Comparison of ENCODE assay signal across 9 mouse cellular contexts in the genomic region with DNA sequence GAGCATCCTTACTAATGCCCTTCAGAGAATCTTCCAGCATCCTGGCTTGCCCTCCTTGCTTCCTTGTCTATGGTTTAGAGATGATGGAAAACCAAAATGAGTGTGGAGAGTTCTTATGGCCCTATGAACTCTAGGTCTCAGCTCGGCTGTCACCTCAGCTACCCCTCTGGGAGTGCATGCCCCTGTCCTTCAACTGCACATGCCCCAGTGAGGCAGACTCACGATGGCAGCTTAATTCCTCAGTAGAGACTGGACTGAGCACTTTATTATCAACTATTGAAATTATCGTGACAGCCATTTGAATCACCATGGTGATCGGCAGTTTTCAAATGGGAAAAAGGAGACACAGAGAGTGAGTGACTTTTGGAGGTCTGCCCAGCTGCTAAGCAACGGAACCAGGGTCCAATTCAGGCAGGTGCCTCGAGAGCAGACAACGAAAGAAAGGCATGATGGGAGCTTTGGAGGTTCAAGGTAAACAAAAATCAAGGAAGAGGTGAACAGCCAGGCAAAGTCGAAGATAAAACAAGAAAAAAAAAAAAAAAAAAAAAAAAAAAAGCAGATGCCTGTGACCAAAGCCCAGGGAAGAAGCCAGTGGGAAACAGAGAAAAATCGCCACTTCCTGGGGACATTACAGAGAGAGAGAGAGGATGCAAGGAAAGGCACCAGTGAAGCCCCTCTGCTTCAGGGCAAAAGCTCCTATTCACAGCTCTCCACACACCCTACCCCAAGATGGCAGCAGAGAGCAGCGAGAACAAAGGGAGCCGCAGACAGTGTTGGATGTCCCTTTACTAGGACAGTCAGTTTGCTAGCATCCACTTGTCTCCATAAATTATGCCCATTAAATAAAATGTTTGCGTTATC.
DNase-seq lines count a peak whose midpoint lies in the region; ATAC-seq and TF ChIP-seq lines count a peak whose summit lies in the region.
"Had no signal": no experiment of that assay in that cellular context is flagged by ENCODE, and none has a peak within 500 bp of the region (broad histone marks: within the 10 kb centered on the region; RNA-seq: fewer than 3 reads in every experiment).

No protein-coding gene starts in this region.

- H3K4me1 ChIP-seq in hindbrain, embryonic 10.5 days (replicated peaks), result peaks cover 3% of the 10 kb centered on the region; the same call in 1 of the 2 replicates
- H3K4me1 ChIP-seq in hindbrain, embryonic 12.5 days, result no peaks in the 10 kb centered on the region
- H3K4me1 ChIP-seq in embryonic facial prominence, embryonic 10.5 days, result no peaks in the 10 kb centered on the region
- H3K4me1 ChIP-seq in hindbrain, embryonic 11.5 days (replicated peaks; ENCODE audit: control insufficient read depth, insufficient read depth, low read length), result no peaks in the 10 kb centered on the region
- H3K4me1 ChIP-seq in midbrain, embryonic 14.5 days (ENCODE audit: control insufficient read depth, insufficient read depth, low read length), result peaks cover 4% of the 10 kb centered on the region; the same call in 1 of the 2 replicates
- no peaks in the 10 kb centered on the region for H3K4me1 ChIP-seq in stomach, postnatal 0 days (replicated peaks; ENCODE audit: control insufficient read depth, insufficient read depth)

- H3K36me3 ChIP-seq in hindbrain, embryonic 10.5 days, result no peaks in the 10 kb centered on the region
- no peaks in the 10 kb centered on the region for H3K36me3 ChIP-seq in hindbrain, embryonic 12.5 days
- no peaks in the 10 kb centered on the region for H3K36me3 ChIP-seq in embryonic facial prominence, embryonic 10.5 days (replicated peaks)
- H3K36me3 ChIP-seq in hindbrain, embryonic 11.5 days (ENCODE audit: control insufficient read depth, insufficient read depth, low read length), result no peaks in the 10 kb centered on the region
- H3K36me3 ChIP-seq in midbrain, embryonic 14.5 days (ENCODE audit: control insufficient read depth, insufficient read depth, low read length), result no peaks in the 10 kb centered on the region
- H3K36me3 ChIP-seq in stomach, postnatal 0 days (ENCODE audit: control insufficient read depth, insufficient read depth, low read length), result no peaks in the 10 kb centered on the region
- H3K36me3 ChIP-seq: limb, embryonic 13.5 days had no signal

- no peak overlapping the region for H3K4me3 ChIP-seq in hindbrain, embryonic 10.5 days
- no peak overlapping the region for H3K4me3 ChIP-seq in hindbrain, embryonic 12.5 days
- no peak overlapping the region for H3K4me3 ChIP-seq in embryonic facial prominence, embryonic 10.5 days
- no peak overlapping the region for H3K4me3 ChIP-seq in hindbrain, embryonic 11.5 days (ENCODE audit: low read depth, low read length)
- no peak overlapping the region for H3K4me3 ChIP-seq in midbrain, embryonic 14.5 days (replicated peaks; ENCODE audit: low read depth, low read length)
- H3K4me3 ChIP-seq in stomach, postnatal 0 days (ENCODE audit: low read depth, low read length), result no peak overlapping the region
- H3K4me3 ChIP-seq: limb, embryonic 13.5 days had no signal

- H3K9ac ChIP-seq in hindbrain, embryonic 12.5 days, result no peak overlapping the region
- H3K9ac ChIP-seq in hindbrain, embryonic 11.5 days (ENCODE audit: low read depth, low read length), result no peak overlapping the region
- no peak overlapping the region for H3K9ac ChIP-seq in midbrain, embryonic 14.5 days (replicated peaks; ENCODE audit: low read length)
- no peak overlapping the region for H3K9ac ChIP-seq in stomach, postnatal 0 days (ENCODE audit: low read length)
- H3K9ac ChIP-seq: limb, embryonic 13.5 days had no signal

- peak; percentile 80 for TF ChIP-seq CTCF in stomach, postnatal 0 days (IDR thresholded peaks at IDR 0.05; ENCODE audit: low read depth)

- H3K9me3 ChIP-seq in hindbrain, embryonic 10.5 days, result no peaks in the 10 kb centered on the region
- no peaks in the 10 kb centered on the region for H3K9me3 ChIP-seq in hindbrain, embryonic 12.5 days (replicated peaks)
- H3K9me3 ChIP-seq in embryonic facial prominence, embryonic 10.5 days, result no peaks in the 10 kb centered on the region
- no peaks in the 10 kb centered on the region for H3K9me3 ChIP-seq in hindbrain, embryonic 11.5 days (ENCODE audit: control insufficient read depth, low read length)
- H3K9me3 ChIP-seq in midbrain, embryonic 14.5 days (ENCODE audit: control insufficient read depth, low read length), result no peaks in the 10 kb centered on the region
- H3K9me3 ChIP-seq in stomach, postnatal 0 days (ENCODE audit: control insufficient read depth, low read length), result no peaks in the 10 kb centered on the region
- H3K9me3 ChIP-seq: limb, embryonic 13.5 days had no signal

- H3K4me2 ChIP-seq in hindbrain, embryonic 12.5 days (replicated peaks), result no peak overlapping the region
- no peak overlapping the region for H3K4me2 ChIP-seq in hindbrain, embryonic 11.5 days (replicated peaks; ENCODE audit: low read depth, low read length)
- no peak overlapping the region for H3K4me2 ChIP-seq in midbrain, embryonic 14.5 days (ENCODE audit: low read length)
- H3K4me2 ChIP-seq in stomach, postnatal 0 days (replicated peaks; ENCODE audit: low read depth), result no peak overlapping the region
- H3K4me2 ChIP-seq: limb, embryonic 13.5 days had no signal

- no peak for ATAC-seq in hindbrain, embryonic 12.5 days (ENCODE audit: low FRiP score)
- ATAC-seq in hindbrain, embryonic 11.5 days (ENCODE audit: low FRiP score), result no peak
- ATAC-seq in midbrain, embryonic 14.5 days (ENCODE audit: low FRiP score, low TSS enrichment), result no peak
- no peak for ATAC-seq in stomach, postnatal 0 days (ENCODE audit: low FRiP score, low TSS enrichment)

- TF ChIP-seq EP300 in stomach, postnatal 0 days (optimal IDR thresholded peaks at IDR 0.05), result no peak

- no peaks in the 10 kb centered on the region for H3K27me3 ChIP-seq in hindbrain, embryonic 10.5 days (ENCODE audit: insufficient read depth, poor library complexity, severe bottlenecking)
- no peaks in the 10 kb centered on the region for H3K27me3 ChIP-seq in hindbrain, embryonic 12.5 days
- H3K27me3 ChIP-seq in embryonic facial prominence, embryonic 10.5 days (replicated peaks; ENCODE audit: low read depth, poor library complexity, severe bottlenecking), result no peaks in the 10 kb centered on the region
- no peaks in the 10 kb centered on the region for H3K27me3 ChIP-seq in hindbrain, embryonic 11.5 days (ENCODE audit: control insufficient read depth, insufficient read depth, low read length)
- no peaks in the 10 kb centered on the region for H3K27me3 ChIP-seq in midbrain, embryonic 14.5 days (ENCODE audit: control insufficient read depth, insufficient read depth, low read length)
- H3K27me3 ChIP-seq in stomach, postnatal 0 days (ENCODE audit: control insufficient read depth, insufficient read depth, low read length), result no peaks in the 10 kb centered on the region
- H3K27me3 ChIP-seq: limb, embryonic 13.5 days had no signal

- no peak overlapping the region for H3K27ac ChIP-seq in hindbrain, embryonic 10.5 days
- H3K27ac ChIP-seq in hindbrain, embryonic 12.5 days, result no peak overlapping the region
- no peak overlapping the region for H3K27ac ChIP-seq in embryonic facial prominence, embryonic 10.5 days (replicated peaks)
- H3K27ac ChIP-seq in hindbrain, embryonic 11.5 days (ENCODE audit: low read depth, low read length), result no peak overlapping the region
- no peak overlapping the region for H3K27ac ChIP-seq in midbrain, embryonic 14.5 days (replicated peaks; ENCODE audit: low read depth, low read length)
- no peak overlapping the region for H3K27ac ChIP-seq in stomach, postnatal 0 days (replicated peaks)
- H3K27ac ChIP-seq: limb, embryonic 13.5 days had no signal

- peak; percentile 58 for DNase-seq in hindbrain, embryonic 10.5 days (ENCODE audit: low spot score)
- DNase-seq in adrenal gland, adult 8-10 months, result peak; percentile 19
- peak; percentile 59 for DNase-seq in embryonic facial prominence, embryonic 10.5 days (ENCODE audit: low spot score)
- DNase-seq in hindbrain, embryonic 11.5 days (ENCODE audit: low spot score), result peak; percentile 69
- peak; percentile 64 to 75 for DNase-seq in layer of hippocampus, postnatal 36 days
- peak; percentile 76 for DNase-seq in midbrain, embryonic 14.5 days
- peak; percentile 58 for DNase-seq in stomach, postnatal 0 days (ENCODE audit: low spot score)

- WGBS in hindbrain, embryonic 10.5 days, result 48% methylated on average over 12 of the region's 12 CpGs
- 44% methylated on average over 12 of the region's 12 CpGs for WGBS in hindbrain, embryonic 12.5 days
- WGBS in embryonic facial prominence, embryonic 10.5 days, result 51% methylated on average over 12 of the region's 12 CpGs
- WGBS in hindbrain, embryonic 11.5 days, result 39% methylated on average over 12 of the region's 12 CpGs
- 20% methylated on average over 12 of the region's 12 CpGs for WGBS in midbrain, embryonic 14.5 days
- 42% methylated on average over 12 of the region's 12 CpGs for WGBS in stomach, postnatal 0 days

Comparison
In these comparisons a context has a peak if more than half of its experiments do, and no peak if none do; other contexts are left out.
1. DNase-seq: peak in every context shown above with its lines; median percentile 76 in midbrain, embryonic 14.5 days; 70 in layer of hippocampus, postnatal 36 days; 69 in hindbrain, embryonic 11.5 days; 59 in embryonic facial prominence, embryonic 10.5 days; 58 in hindbrain, embryonic 10.5 days; 58 in stomach, postnatal 0 days; 19 in adrenal gland, adult 8-10 months.